Mouse (Mus musculus) CD8-positive naive resting alpha-beta T cell, adult 2 months (primary cell): ENCODE data around the gene Phospho1.

Experiments
- DNase-seq, 2 experiments: peaks; one replicate each; pipeline ENCODE4 v3.0.0; 2022; ENCODE audit warnings: low read depth in 2 of 2, low spot score in 2 of 2

Phospho1 gene

DNA sequence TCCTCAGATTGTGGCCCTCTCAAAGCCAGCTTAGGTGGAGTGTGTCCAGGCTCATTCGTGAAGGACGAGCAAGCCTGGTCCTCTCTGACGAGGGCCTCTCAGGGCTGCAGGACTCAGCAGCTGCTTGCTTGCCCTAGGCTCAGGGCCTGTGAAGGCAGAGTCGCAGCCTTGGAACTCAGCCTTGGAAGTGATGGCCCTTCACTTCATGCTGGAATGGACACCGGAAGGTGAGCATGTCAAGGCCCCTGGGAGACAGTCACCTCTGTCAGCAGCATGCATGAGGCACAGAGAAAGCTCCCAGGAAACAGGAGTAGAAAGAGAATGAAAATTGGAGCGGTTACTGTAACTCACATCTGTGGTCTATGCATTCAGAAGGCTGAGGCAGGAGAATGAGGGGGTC is 12.6 kb upstream of the Phospho1 start:
- no peak for DNase-seq

DNA sequence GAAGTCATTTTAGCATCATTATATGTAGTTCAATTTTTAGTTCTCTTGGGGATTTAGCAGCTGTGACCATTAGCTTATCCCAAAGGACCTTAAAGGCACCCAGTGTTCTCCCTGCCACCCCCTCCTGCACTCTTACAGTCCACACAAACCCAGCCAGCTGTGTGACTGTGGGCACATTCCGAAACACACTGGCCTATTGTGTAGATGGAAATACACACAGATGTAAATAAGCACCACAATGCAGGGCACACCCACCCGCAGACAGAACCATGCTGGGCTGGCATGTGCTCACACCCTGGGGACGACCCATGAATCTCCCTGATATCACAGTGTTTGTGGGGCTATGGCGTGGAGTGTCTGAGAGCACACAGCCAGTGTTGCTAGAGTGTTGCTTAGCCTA is 12.1 kb upstream of the Phospho1 start:
- DNase-seq: no peak

DNA sequence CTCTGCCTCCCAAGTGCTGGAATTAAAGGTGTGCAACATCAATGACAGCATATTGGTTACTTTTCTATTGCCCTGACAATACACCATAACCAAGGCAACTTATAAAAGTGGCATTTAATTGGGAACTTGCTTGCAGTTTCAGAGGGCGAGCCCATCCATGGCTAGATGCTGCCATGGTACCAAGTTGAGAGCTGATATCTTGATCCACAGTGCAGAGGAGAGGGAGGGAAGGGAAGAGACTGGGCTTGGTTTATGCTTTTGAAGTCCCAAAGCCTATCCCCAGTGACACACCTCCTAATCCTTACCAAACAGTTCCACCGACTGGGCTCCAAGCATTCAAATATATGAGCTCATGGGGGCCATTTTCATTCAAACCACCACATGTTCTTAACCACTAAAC is 10.2 kb upstream of the Phospho1 start:
- DNase-seq: no peak

DNA sequence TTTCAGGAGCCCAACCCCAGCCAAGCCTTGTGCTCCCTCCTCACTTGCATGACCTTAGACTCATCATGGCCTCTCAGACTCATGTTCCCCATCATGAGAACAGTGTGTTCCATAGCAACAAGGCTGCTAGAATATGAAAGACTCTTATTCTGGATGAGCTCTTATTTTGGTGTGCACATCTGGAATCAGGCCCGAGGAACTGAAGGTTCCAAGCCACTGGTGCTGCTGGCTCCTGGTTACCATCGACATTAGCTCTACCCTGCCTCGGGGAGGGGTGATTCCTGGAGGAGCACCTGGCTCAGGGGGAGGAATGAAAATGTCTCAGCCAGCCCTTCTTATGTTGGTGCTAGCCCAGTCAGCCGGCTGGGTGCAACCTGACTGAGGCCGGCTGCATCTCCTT is 9.4 kb upstream of the Phospho1 start:
- DNase-seq: no peak

DNA sequence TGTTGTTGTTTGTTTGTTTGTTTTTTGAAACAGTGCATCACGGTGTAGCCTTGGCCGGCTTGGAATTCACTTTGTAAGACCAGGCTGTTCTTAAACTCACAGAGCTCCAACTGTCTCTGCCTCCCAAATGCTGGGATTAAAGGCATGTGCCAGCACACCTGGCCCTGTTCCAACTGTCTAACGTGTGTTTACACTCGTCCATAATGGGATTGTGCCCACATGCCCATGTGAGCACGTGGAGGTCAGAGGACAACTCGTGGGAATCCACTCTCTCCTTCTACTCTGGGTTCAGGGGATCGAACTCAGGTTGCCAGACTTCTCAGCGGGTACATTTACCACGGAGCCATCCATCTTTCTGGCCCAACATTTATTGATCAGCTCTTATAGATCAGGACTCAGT is 8.9 kb upstream of the Phospho1 start:
- DNase-seq: no peak

DNA sequence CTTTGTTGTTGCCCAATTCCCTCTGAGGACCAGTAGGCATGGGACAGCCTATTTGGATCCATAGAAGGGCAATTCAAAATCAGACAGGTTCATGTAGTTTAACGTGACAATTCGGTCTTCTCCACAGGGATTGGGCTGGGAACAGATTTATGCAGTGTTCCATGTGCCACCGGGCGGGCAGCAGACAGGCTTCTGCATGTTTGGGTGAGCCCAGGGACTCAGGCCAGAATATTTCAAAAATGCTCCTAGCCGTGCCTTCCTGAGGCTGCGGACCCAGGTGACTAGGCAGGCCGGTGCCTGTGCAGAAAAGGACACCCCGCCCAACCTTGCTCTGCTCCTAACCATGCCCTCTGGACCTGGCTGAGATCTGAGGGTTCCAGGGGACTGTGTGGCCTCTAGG is 5.2 kb upstream of the Phospho1 start:
- no peak for DNase-seq

DNA sequence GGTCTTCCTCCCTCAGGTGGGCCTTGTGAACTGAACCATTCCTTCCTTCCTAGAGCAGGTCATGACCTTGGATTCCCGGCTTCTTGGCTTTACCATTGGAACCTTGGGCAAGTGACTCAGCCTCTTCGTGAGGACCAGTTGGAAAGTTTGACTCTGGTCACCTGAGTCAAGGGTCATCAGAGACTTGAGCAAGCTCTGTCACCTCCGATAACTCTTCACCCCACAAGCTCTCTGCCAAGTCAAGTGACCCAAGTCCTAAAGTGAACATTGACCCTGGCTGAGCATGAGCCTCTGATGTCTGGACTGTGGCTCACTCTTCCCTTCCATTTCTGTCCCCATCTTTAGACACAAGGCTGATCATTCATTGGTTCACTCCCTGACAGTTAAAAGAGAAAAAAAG is 2.8 kb upstream of the Phospho1 start:
- DNase-seq: no peak

DNA sequence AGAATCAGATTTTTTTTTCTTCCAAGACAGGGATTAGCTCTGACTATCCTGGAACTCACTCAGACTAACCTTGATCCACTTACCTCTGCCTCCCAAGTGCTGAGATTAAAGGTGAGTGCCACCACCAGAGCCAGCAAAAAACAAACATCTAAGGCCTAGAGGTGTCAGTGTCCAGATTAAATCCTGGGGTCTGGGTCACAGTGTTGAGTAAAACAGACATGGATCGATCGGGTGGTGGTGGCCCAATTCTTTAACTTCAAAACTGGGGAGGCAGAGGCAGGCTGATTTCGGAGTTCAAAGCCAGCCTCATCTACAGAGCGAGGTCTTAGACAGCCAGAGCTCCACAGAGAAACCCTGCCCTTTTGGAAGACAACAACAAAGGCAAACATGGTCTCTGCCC is 1.9 kb upstream of the Phospho1 start:
- DNase-seq: no peak

DNA sequence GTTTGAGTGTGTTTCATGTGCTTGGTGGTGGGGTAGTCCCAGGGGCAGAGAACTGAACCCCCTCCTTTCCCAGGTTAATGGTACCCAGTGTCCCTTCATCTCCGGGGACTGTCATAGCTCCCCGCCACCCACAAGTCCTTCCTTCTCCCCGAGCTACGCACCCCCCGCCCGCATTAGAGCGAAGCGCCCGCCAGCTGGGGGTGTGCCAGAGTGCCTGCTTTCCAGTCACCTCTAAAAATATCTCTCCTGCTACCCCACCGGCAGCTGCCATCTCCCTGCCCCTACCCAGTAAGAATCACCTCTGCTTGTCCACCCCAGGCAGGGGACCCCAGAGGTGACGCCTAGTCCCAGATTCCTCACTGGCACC is 561 bp downstream of the Phospho1 start:
- no peak for DNase-seq

DNA sequence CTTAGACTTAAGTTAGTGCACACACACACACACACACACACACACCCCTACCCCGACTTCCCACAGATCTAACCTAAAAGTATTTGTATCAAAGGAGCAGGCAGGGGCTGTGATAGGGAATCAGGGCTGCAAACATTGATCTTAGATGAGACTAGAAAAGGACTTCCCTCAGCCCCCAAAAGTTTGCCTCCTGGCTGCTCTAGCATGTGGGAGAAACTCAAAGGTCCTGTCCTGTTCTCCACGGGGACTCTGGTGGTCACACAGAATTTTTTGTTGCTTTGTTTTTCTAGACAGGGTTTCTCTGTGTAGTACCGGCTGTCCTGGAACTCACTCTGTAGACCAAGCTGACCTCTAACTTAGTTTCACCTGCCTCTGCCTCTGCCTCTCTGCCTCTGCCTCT is 1.3 kb downstream of the Phospho1 start:
- no peak for DNase-seq

DNA sequence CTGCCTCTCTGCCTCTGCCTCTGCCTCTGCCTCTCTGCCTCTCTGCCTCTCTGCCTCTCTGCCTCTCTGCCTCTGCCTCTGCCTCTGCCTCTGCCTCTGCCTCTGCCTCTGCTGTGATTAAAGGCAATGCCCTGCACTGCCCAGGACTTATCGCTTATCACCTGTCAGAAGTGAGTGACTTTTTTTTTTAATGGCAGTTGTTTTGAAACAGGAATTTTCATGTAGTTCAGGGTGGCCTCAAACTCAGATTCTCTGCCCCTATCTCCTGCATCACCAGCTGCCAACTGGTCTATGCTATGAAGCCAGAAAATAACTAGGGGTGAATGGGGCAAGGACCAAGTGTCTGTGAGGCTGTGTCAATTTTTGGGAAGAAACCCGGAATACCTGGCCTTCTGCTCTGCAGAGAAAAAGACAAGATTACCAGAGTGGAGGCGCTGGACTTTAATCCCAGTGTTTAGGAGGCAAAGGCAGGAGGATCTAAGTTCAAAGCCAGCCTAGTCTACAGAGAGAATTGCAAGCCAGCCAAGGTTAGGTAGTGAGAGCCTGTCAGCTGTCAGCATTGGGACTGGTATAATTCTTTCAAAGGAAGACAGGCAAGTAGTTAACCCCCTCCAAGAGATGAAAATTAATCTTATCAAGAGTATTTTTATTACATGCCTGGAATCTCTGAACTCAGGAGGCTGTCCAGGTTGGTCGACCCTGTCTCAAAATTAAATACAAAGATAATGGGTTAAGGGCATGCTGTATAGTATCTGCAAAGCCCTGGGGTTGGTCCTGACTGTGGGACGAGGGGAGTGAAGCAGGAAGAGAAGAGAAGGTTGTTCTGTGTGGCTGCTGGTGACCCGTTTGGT is 2.2 kb downstream of the Phospho1 start:
- DNase-seq: no peak

DNA sequence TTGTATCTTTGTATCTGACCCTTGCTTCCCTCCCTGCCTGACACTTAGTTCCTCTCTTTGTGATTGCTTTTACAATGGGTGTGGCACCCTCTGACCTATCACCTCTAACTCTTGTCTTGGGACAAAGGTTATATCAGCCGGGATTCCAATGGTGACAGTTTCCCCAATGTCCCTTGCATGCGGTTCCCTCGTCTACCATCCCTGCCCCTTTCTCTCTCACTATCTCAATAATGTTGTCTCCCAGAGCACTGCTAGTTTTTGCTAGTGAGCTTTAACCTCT is 2.8 kb downstream of the Phospho1 start:
- DNase-seq: no peak

DNA sequence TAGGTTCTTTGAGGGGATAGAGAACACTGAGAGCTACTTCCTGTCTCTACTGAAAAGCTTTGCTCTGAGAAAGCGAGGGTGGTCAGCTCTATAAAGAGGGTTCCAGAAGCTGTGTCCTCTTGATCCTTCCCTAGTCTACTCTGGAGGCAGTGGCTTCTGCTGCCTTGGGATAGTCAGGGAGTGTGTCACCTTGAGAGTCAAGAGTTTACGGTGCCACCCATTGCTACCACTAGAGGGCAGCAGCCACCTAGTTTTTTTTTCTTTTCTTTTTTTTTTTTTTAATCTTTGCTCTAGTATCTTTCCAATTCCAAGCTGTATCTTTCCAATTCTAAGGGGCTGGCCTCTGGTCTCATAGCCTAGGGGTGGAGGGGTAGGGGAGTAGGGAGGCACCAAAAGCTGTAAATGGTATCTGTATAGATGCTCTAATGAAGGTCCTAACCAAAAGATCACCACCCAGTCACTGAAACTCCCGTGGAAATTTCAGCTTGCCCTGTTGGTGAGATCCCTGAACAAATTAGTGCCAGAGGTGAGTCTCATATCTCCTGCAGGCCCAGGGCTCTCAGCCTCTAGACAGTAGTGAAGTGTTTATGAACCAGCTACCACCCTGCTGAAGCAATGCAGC is 3.3 kb downstream of the Phospho1 start:
- peak; percentile 53 to 69 for DNase-seq

DNA sequence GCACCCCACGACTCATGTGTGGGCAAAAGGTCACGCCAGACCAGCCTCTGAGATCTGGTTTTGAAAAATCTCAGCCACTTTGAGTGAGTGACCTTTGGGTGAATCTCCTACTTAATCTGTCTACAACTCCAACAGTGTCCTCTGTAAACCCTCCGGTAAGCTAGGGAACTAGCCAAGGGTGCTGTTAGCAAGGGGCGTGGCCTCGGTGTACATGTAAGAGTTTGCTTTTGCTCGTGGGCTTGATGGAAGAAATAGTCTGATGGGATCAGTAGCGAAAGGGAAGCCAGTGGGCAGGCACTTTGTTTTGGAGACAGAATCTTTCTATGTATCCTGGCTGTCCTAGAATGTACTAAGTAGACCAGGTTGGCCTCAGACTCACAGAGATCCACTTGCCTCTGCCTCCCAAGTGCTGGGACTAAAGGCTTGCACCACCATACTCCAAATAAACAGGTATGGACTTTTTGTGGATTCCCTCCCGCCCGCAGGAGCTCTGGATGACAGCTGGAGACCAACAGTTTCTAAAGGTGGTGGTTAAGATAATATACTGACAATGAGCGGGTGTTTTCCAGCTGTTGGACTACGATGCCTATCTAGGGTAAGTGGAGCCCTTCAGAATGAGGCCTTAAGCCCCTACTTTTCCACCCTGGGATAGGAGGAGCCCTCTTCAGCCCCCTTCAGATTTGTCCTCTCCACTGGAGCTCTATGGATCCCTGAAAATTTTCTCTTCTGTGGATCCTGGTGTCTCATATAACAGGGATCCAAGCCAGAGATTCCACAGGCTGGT is 4.1 kb downstream of the Phospho1 start:
- DNase-seq: no peak

DNA sequence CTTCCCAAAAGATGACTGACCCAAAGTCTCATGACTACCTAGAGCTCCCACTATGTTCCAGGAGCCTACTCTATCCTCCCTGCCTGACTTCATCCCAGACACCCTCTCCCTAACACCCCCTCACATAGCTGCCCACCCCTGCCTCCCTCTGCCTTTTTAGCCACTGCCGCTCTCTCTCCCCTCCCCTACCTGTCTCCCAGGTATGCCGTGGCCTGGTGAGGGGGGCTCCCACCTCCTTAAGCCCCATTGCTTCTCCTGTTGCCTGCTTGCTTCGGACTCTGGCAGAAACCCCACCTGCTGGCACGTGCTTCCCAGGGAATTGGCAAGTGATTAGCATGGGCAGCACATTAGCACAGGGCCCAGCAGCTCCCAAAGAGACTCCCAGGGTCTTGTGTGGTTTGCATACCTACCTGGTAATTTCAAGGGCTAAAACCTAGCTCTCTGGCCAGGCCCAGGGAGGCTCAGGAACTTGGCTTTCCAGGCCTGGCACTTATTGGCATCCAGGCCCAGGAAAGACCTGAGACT is 5.3 kb downstream of the Phospho1 start:
- no peak for DNase-seq

DNA sequence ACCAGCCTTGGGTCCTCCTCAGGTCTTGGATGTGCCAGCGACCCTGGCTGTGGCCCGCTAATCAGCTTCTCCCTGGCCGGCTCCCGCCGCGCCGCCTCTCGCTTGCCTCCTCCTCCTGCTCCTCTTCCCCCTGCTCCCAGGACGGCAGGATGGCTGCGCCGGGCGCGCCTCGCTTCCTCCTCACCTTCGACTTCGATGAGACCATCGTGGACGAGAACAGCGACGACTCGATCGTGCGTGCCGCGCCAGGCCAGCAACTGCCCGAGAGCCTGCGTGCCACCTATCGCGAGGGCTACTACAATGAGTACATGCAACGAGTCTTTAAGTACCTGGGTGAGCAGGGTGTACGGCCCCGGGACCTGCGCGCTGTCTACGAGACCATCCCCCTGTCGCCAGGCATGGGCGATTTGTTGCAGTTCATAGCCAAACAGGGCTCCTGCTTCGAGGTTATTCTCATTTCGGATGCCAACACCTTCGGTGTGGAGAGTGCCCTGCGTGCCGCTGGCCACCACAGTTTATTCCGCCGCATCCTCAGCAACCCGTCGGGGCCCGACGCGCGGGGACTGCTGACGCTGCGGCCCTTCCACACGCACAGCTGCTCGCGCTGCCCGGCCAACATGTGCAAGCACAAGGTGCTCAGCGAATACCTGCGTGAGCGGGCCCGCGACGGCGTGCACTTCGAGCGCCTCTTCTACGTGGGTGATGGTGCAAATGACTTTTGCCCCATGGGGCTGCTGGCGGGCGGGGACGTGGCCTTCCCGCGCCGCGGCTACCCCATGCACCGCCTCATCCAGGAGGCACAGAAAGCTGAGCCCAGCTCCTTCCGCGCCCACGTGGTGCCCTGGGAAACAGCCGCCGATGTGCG is 6.3 kb downstream of the Phospho1 start:
- no peak for DNase-seq

DNA sequence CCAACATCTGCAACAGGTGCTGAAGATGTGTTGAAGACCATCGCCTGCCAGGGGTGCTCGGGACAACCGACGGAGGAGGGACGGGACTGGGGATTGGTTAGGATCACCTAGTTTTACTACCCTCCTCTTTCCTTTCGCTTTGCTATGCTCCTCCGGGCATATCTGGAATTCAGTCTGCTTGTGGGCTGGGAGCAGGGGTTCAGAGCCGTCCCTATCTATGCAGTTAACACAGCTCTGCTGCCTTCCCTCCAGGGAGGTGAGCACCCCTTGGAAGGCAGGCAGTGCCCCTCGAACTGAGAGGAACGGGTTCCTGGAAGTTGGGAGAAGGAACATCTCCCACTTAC is 6.9 kb downstream of the Phospho1 start:
- DNase-seq: no peak

DNA sequence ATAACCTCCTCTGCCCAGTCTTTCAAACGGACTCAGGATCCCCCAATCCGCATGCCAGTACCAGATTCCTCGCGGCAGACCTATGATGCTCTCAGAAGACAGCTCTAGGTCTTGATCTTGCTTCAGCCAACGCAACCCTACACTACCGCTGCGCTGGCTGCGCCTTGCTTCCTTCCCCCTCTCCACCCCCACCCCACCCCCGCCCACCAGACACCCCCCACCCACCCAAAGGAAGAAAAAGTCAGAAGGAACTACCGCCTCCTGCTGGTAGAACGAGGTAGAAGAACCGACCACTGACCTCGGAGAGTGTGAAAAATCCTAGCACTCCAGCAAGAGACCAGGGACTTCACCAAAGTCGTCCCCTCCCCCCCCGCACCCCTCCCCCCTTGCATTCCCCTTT is 7.3 kb downstream of the Phospho1 start:
- no peak for DNase-seq

DNA sequence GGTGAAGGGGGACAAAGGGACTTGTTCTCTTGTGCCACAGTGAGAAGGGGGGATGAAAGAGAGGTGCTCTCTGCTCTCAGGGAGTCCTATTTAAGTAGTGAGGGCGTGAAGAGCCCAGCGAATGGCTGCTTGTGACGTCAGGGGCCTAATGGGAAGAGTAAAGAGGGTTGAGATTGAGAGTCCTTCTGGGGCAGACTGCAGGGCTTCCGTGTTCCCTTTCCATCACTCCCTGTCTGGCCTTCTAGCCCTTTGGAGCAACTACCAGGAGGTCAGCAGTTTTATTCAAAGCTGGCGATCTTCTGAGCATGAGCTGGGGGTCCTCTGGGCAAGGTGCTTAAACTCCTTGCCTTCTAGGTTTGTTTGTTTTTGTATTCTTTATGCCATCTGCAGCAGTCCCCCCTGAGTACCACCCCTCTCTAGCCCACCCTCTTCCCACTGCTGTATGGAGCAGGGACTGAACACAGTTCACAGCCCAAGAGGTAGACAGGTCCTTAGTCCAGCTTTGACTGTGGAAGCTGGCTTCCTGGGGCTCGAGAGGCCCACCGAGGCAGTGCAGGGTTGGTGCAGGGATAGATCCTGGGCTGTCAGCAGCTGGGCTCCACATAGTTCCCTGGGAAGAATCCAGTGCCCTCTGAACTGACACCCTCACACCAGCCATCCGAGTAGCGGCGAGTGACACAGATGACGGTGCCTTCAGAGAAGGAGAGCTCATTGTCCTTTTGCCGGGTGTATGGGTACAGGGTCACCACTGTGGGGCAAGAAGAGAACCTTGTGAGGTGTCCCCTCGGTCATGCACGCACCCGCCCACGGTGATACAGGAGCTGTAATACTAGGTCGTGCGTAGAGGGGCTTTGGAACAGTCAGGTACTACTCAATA is 8.1 kb downstream of the Phospho1 start:
- DNase-seq: no peak

DNA sequence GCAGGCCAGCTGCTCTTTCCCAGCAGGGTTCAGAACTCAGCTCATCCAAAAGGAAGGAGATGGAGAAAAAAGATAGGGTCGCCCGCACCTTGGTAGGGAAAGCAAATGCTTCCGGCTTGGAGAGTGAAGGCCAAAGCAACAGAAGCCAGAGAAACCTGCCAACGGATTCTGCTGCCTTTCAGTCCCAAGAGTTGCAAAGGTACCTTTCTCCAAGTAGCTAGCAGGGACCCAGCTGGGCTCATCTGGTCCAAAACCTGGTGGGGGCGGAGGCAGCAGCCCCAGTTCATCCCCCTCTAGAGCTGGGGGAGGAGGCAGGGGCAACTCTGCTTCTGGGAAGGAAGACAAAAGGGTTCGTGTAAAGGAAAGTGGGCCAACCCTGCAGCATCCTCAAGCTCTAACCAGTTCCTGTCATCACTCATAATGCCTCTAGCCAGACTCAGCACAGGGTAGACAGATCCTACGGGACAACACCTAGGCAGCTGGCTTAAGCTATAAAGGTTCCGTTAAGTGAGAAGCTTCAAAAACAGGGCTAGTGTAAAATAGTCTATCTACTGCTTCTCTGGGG is 8.8 kb downstream of the Phospho1 start:
- no peak for DNase-seq
